Mouse (Mus musculus) CH12F3 (cell line): Measurements from ENCODE around the gene Dnase2a.

Experiments
- in situ Hi-C: fragments of 300-500 bp; cut with MboI; formaldehyde crosslinking; loops from 2 replicates; pipeline ENCODE4 v1.14.3; 2020; ENCODE audit warnings: low sequenced_read_pairs

Dnase2a gene

DNA sequence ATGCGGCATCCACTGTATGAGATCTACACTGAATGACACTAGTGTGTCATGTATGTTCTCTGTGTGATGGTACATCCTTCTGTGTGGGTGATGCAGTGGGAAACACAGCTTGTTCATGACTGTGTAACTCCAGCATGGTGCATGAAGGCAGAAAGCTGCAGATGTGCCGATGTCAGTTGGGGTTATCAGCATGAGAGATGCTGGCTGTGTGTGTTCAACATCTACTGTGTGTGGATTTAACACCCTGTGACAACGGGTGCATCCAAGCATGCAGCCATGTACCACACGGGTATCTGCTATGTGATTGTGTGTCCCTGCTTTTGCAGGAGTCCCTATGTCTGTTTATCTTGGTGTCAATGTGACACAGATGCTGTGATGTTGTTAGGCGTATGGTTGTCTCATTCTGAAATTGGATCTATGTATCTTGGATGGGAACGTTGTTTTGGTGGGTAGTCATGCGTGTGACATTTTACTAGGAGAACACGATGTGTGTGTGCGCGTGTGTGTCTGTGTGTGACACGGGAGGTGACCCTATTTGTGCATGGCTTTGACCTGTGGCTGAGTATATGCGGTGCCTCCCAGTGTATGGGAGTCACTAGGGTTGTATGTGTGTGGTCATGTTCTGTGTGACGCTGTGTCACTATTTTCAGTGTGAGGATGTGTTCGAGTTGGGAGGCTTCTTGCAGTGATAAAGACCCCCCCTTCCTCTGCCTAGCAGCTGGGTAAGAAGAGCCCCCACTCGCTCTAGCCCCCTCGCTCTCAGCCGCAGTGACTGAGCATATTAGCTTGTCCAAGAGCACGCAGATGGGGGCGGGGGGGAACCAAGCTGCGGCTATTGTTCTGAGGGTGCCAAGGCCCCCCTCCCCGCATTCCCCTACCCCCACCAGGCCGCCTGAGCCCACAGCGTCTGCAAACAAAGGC is 27.9 kb downstream of the Dnase2a start:
- in situ Hi-C loops: no loop called here

DNA sequence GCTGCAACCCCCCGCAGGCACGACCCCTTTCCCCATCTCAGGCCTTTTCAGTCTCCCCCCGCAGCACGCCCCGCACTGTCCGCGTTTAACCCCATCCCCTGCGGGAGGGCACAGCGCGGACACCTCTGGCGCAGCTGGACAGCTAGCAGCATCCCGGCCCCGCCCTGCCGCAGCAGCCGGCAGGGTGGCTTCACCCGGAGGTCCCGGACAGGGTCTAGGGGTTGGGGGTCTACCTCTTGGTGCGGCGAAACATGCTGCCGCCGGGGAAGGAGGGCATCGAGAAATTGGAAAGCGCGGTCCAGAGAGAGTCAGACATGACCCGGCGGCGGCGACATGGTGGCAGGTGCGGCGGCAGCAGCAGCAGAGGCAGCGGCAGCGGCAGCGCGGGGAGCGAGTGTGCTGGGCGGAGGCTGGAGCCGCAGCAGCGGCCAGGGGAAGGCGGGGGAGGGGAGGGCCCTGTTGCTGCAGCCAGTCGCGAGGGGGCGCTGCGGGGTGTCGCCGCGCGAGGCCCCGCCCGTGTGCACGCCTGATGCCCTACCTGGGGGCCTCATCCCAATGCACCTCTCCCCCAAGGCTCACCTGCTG is 28.7 kb downstream of the Dnase2a start, which contains the start of gene Mast1:
TSS of gene Mast1 (minus strand) at position 398 of the 585 bp plus-strand sequence.
- in situ Hi-C loops: no loop called here

DNA sequence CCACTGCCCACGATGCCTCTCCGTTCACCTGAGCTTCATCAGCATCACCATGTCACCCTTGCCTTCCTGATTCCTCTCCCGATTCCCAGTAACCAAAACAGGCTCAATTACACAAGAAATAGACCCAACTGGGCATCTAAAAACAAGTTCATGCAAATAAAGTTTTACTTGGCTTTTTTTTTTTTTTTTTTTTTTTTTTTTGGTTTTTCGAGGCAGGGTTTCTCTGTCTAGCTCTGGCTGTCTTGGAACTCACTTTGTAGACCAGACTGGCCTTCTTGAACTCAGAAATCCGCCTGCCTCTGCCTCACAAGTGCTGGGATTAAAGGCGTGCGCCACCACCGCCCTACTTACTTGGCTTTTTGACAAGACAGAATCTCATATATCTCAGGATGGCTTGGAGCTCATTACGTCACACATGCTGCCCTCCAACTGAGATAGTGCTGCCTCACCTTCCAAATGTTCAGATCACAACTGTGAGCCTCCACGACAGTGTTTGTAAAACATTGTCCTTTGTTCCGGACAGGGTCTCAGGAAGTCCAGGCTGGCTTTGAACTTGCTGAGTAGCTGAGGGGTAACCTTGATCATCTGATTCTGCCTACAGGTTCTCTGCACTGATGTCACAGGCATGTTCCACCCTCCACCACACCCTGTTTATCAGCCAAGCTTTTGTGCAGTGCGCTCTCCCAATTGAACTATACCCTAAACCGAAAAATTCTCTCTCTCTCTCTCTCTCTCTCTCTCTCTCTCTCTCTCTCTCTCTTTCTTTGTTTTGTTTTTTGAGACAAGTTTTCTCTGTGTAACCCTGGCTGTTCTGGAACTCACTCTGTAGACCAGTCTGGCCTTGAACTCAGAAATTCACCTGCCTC is 29.5 kb downstream of the Dnase2a start:
- in situ Hi-C loops: no loop called here

DNA sequence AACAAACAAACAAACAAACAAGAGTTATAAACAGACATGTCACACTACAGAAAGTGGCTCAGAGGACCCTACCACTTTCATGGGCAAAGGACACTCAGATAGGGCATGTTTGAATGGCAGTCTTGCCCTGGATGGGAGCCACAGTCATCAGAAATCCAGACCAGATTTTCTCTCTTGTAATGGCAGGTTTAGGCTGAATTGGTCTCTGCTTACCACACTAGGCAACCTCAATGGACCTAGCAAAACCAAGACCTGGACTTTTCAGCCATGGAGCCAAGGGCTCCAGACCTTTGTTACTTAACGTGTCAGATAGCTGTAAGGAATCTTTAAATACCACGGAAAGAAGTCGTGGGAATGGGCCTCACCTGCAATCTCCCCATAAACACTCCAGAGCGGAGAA is 35.3 kb downstream of the Dnase2a start:
- in situ Hi-C loops: no loop called here

DNA sequence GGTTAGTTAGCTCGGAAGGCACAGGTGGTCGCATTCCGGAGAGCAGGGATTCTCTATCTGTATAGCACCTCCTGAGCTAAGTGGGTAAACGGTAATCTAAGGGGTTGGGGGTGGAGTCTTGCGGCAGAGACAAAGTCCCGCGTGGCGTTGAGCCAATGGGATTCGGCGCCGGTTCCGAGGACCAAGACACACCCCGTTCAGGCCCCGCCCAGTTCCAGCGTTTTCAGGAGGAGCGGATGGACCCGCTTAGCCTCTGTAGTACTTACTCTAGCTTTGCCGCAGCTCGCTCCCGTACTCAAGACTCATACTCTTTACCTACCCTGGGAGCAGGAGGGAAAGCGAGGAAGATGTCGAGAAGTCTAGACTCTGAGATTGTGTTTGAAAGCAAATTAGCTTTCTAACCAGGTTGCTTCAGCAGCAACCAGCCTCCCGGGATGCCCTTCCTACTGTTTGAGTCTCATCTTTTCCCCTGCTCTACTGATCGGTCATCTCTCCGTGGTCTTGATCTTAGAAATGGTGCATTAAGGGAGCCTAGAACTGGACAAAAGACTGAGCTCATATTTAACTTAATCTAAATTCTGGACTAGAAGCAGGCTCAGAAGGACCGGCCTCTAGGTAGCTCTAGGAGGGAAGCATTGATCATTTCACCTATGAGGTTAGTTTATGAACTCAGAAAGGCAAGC is 36.3 kb downstream of the Dnase2a start:
- in situ Hi-C loops: no loop called here

DNA sequence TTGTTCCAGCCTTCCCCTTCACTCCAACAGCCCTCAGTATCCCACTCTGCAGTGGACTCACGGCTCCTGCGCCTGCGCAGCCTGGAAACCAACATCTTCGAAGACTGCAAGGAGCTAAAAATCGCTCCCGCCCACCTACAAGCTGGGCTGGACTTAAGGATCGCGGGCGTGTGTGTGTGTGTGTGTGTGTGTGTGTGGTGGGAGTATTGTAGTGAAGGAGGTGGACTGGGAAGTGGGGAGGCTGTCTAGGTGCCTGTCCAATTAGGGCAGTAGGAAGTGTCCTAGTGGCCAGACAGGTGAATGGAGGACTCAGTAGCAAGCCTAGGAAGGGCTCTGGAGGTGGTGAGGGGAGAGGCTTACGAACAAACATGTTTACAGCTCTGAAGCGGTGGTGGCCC is 36.9 kb downstream of the Dnase2a start:
- in situ Hi-C loops: no loop called here

DNA sequence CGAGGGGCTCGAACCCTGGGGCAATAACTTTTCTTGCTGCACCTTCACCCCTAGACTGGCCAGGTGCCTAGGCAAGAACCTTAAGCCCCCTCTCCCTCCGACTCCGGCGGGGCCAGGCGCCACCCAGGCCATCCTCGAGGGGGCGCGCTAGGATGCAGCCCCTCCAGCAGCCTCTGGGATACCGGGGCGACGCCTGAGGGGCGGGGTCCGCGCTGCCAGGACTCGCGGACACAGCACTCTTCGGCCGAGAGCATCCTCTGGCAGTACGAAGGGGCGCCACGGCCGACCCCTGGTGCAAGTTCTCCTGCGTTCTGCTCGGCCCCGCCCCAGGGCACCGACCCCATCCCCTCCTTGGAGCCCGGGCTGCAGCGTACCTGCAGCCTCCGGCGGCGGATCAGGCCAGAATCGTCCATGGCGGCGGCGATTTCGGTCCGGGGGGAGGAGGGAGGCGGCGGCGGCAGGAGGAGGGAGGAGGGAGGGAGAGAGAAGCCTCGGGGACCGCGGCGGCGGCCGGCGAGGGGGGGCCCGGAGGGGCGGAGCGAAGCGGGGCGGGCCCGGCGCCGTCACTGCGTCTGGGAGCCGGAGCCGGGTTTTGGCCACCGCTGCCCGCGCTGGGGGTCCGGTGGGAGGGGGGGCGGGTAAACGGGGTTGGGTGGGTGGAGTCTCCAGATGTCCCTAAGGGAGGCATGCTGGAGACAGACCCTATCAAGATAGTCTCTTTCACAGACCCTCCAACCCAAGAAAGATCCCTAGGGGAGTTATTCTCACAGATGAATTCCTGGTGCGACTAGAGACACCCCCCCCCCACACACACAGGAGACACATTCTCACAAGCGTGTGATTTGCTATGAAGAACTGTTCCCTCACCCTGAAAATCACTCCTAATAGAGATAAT is 37.5 kb downstream of the Dnase2a start:
- in situ Hi-C loops: no loop called here

DNA sequence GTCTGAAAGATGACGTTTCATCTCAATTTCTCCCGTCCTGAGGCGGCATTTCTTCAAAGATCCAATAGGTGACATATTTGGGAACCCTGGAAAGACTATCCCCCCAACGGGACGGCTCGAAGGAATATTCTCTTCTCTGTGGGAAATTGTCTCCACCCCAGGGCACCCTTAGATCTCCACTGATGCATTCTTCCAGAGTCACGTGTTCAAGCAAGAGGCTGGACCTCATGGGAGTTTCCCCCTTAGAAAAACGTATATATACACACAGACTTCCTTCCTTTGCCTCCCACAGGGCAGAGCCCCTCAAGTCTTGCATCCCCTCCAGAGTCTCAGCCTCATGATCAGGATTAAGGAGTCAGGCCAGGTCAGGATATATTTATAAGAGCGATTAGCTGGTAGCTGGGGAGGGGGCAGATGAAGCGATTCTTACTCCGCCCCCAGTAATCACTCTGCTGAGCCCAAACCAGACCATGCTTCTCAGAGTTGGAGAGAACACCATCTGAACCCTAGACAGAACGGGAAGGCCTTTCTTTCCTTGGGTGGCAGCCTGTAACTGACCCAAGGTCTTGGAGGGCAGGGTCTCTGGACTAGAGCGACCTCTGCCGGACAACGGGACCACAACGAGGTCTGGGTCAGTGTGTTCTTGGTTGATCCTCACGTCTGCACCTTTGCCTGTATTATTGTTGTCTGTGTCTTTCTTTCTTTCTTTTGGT is 38.3 kb downstream of the Dnase2a start, which contains the start of gene Rtbdn:
TSS of gene Rtbdn (plus strand) at position 464 of the 713 bp plus-strand sequence.
- in situ Hi-C loops: no loop called here

DNA sequence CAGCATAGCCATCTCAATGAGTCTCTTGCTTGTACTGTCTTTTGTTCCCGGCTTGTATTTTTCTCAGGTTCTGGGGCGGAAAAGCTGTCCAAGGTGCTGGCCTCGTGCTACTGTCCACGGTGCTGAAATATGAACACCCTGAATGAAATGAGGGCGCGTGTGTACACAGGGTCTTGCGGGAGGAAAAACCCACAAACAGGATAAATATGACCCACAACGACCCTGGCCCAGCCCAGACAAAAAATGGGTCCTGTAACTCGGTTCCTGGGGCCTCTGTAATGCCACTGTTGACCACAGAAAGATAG is 38.8 kb downstream of the Dnase2a start:
- in situ Hi-C loops: no loop called here

DNA sequence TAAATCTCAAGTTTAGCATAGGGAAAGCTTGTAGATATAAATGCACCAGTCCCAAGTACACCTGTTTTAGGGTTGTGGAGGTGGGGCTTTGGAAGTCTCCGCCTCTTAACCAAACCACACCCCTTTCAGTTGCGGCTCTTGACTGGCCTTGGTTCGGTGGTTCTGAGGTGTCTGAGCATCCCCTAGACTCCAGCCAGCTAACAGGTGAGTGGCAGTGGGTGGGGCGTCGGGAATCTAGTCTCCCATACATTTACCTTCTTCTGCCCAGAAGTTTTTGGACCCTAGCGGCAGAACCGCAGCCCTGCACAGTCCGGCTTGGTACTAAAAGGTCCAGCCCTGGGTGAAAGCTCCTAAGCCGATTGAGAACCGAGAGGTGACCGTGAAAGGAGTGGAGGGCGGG is 41.4 kb downstream of the Dnase2a start:
- in situ Hi-C loops: no loop called here

DNA sequence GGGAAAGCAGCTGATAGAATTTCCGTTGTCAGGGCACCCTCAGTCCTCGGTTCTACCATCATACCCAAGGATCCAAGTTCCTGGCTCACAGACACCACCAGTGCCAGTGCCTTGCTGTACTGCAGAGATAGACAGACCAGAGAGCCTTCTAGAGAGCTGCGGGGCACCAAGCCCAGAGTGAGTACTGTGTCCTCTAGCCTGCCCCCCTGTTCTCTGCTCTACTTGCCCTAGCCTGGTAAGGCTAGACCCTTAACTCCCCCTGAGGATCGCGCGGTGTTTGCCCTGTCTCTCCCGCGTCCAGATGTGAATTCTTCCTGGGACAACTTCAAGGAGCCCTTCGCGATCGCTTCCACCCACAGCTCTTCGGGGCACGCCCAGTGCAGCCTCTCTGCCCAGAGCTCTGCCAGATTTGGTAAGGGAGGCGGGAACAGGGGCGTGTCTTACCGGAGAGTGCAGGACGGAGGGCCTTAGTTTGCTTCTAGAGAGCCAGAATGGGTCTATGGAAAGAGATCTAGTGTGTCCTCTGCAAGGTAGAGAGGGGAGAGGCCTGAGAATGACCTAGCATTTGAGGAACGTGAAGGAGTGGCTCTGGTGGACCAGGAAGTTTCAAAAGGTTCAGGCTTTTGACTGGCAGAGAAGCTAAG is 44.4 kb downstream of the Dnase2a start:
- in situ Hi-C loops: no loop called here

DNA sequence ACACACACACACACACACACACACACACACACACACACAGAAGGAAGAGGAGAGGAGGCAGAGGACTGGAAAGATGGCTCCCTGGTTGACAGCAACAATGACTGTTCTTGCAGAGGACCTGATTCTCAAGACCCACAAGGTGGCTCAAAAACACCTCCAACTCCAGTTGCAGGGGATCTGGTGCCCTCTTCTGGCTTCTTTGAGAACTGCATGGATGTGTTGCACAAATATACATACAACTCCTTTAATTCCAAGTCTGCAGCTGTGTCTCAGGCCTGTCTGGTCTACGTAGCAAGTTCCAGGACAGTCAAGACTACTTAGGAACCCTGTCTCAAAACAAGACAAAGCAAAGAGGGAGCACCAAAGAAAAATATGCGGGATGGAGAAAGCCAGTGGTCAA is 48.4 kb downstream of the Dnase2a start:
- in situ Hi-C loops: no loop called here

DNA sequence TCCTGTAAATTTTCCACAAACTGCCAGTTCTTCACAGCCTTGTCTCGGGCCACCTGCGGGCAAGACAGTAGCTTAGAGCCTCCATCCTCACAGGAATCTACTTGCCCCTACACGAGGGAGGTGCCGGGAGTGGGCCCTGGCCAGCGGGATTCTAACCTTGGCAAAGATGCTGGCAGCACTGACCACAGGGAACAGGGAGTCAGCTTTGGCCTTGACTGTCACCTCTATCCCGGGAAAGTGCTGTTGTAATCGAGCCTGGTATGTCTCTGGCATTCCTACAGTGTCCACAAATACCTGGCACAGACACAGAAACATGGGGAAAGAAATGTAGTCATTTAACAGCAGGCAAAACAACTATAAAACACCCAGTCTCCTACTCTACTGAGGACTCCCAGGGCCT is 51.5 kb downstream of the Dnase2a start:
- in situ Hi-C loops: no loop called here

DNA sequence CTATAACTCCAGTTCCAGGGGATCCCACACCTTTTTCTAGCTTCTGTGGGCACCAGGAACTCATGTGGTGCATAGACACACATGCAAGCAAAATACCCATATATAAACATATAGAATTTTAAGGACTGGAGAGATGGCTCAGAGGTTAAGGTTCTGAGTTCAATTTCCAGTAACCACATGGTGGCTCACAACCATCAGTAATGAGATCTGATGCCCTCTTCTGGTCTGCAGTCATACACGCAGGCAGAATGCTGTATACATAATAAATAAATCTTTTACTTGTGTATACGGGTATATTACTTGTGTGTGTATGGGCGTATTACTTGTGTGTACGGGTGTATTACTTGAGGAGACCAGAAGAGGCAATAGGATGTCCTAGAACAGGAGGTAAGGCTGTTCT is 55.6 kb downstream of the Dnase2a start:
- in situ Hi-C loops: no loop called here

DNA sequence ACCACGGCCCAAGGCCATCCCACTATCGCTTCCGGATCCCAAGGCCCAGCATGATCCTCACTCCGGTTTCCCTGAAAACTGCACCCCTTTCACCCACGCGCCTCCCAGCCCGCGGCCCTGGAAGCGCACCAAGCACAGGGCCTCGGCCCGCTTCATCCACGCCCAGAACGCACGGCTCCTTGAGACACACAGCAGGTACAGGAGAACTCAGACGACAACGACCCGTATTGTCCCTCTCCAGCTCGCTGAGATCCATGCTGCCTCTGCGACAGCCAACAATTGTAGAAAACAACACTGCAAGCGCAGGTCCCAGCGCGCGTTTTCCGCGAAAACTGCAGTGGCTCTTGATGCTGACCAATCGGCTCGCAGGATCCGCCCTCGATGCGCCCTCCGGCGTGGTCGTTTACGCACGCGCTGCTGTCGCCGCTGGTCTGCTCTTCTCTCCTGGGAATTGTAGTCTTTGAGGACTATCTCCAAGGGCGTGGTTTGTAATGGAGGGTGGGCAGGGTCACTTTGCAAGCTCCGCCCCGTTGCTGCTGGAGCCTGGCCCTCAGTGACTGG is 57.5 kb downstream of the Dnase2a start:
- in situ Hi-C loops: no loop called here

DNA sequence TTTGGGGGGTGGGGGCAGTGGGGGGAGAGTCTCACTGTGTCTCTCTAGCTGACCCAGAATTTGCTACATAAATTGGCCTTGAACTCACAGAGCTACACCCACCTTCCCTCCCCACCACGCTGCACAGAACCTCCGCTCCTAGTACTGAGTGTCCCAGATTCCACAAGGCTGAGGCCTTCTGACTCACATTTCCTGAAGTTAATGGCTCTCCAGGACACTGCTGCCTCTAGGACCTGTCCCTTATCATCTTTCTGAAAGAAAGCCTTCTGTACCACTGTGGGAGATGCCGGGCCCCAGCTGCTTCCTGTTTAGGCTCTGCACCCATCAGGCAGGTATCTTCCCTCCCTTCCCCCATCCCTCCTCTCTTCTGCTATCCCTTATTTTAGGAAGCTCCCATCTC is 58.2 kb downstream of the Dnase2a start:
- in situ Hi-C loops: no loop called here

DNA sequence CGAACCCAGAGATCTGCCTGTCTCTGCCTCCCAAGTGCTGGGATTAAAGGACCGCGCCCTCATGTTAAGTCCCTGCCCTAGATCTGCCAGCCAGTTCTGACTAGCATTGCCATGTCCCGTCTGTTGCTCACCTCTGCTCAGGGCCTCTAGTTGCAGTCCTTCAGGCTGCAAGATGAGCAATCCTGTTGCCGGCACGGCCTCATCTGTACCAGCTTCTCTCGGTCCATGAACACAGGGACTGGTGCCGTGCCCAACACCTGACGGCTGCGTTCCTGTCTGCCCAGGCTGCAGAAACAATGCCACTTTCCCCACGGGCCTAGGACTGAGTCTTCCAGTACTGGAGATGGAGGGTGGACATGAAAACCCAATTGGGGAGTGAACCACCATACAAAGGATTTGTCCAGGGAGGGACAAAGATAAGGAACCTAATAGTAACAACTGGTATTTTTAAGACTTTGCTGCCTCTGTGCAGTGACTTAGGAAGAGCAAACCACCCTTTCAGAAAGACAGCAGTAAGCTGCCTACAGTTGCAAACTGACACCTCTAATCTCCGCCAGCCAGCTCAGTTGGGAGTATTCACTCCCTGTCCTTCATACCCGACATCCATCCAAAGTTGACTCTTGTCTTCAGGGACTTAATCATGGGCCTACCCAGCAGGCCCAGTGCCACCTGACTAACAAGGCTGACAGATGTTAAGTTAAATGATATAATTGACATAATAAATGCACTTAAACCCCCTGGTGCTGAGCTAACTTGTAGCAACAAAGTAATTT is 59.4 kb downstream of the Dnase2a start:
- in situ Hi-C loops: no loop called here

DNA sequence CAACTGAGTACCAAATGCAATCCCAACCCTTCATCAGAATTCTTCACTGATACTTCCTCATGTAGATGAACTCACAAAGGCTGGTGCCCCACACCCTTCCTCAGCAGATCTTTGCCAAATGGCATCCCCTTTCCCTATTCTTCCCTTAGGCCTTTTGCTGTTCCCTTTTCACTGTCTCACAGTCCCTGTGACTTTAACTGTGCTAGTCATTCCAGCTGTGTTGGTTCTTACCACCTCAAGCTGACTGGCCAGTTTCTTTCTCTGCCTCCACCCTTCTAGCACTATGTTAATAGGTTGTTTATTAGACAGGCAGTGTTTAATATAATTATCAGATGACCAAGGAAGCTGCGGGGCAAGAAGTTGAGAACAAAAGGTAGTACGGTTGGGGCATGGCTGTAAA is 60.3 kb downstream of the Dnase2a start:
- in situ Hi-C loops: no loop called here
